Mouse (Mus musculus) frontal cortex, postnatal 14 days (tissue): ENCODE results near the gene Rap1gds1.

Experiments used
- DNase-seq, 2 experiments: peaks; one replicate each; pipeline ENCODE4 v3.0.0; 2022; ENCODE audit warnings: low spot score in 2 of 2

Gene Rap1gds1

GRCm38 (mm10) chr3:138945516-138945915 is 129.5 kb downstream of the Rap1gds1 start:
- DNase-seq, result no peak

DNA sequence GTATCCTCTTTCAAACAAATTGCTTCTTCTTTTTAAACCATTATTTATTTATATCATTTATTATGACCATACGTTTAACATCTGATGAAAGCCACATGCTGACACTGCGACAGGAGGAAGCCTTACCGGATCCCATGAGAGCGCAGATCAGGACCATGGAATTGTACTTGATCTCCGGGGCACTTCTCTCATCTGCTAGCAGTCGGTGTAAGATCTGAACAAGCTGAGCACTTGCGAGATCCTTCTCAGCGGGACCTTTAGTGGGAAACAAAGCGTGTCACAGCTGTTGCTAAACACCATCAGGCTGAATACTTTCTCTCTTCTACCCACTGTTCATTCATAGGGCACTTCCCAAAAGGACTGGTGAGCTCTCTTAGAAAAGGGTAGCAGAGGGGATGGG is 133.4 kb downstream of the Rap1gds1 start:
- no peak for DNase-seq

- DNase-seq, result no peak
These were observed 137.8 kb downstream of the Rap1gds1 start for GRCm38 (mm10) chr3:138937241-138937640.

- no peak for DNase-seq
These were observed 138.2 kb downstream of the Rap1gds1 start for GRCm38 (mm10) chr3:138936780-138937179.

- no peak for DNase-seq
These were observed 147.6 kb downstream of the Rap1gds1 start for GRCm38 (mm10) chr3:138927437-138927836.

DNA sequence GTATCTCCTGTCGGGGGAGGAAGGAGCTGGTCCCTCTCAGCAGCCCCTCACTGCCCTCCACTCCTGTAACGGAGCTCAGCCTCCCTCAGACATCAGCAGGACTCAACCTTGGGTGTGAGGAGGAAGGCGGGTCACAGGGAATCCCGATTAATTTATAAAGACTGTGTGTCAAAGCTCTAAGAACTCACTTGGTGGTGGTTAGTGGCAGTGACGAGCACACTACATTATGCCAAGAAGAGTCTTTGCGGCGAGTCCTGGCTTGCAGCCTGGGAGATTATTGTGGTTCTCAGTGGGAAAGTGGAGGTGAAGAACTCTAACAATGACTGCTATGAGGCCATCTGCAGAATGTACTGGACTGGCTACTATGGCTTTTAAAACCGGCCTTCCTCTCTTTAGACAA is 148.8 kb downstream of the Rap1gds1 start:
- no peak for DNase-seq

DNA sequence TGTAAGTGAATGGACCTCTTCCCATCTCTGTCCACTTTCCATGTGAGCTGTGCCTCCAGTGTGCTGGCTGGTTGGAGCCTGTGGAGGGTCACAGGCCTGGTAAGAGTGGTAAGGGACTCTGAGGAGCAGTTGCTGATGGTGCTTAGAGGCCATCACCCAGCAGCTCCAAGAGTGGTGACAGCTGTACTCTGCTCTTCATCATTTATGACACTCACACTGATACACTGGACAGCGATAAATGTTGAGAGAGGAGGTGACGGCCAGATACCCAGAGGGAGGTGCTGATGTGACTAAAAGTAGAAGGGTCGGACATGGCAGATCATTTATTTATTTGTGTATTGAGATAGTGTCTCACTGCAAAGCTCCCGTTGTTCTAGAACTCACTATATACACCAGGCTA is 156.8 kb downstream of the Rap1gds1 start:
- no peak for DNase-seq

- no peak for DNase-seq
These were observed 158.0 kb downstream of the Rap1gds1 start for GRCm38 (mm10) chr3:138917016-138917415.

DNA sequence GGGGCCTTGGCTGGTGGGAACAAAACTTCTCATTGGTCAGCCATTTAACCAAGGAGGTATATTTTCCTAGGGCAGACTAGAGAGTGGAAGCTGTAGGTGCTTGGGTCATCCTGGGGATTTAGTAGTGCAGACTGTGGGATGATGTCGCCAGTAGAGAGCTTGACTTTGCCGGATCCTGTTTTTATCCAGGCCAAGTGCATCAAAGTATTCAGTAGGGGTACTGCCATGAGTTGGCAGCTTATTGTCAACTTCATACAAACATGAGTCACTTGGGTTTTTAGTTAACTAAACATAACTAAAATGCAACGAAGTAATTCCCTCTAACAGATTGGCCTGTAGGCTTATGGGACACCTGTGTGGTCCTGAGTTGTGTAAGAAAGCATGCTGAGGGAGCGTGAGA is 158.4 kb downstream of the Rap1gds1 start:
- DNase-seq, result no peak

DNA sequence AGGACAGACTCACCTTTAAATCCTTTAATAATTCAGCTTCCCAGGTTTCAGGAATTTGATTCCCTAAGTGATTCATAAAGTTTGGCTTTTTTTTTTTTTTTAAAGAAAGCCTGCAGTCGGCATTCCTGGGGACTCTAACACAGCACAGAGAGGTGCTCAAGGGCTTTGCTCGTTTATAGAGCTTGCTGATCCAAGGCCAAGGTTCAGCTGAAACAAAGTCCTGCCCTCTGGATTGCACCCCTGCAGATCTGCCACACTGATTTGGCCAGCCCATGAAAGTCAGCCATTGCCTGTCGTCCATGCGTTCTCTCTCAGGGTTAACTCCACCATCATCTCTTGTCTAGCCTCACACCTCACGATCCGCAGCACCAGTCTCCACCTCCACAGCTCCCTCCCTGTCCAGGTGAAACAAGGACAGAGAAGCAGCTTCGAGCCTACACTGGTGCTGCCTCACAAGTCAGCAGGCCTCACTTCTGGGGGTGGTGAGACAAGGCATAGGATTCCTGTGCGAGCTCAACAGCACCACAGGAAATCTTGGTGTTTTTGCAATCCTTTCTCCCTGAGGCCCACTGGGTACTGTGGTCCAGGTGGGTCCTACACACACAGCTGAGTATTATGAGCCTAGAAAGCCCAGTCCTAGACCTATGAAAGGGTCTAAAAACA is 160.2 kb downstream of the Rap1gds1 start:
- DNase-seq, result no peak

- DNase-seq, result no peak
These were observed 162.5 kb downstream of the Rap1gds1 start for GRCm38 (mm10) chr3:138912504-138912903.

DNA sequence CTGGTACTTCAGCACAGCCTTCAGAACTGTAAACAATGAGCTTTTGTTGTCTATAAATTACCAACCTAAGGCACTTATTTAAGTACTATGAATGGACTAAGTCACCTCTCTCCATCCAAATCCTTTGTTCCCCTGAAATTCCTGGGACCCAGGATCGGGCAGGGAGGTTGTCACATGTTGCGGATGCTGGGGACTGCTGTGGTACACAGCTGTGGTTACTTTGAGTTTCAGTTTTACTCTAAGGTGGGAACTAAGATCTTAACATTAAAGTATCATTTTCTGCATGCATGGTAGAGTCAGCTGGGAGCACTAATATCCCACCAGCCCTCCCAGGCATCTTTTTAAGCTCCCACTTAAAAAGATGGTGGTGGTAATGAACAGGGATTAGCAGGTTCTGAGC is 165.7 kb downstream of the Rap1gds1 start:
- no peak for DNase-seq

- peak; percentile 43 to 70 for DNase-seq
These were observed 168.7 kb downstream of the Rap1gds1 start for GRCm38 (mm10) chr3:138906112-138906880.

- peak in 1 of 2 experiments; percentile 21 for DNase-seq
These were observed 169.3 kb downstream of the Rap1gds1 start for GRCm38 (mm10) chr3:138905678-138906077.

DNA sequence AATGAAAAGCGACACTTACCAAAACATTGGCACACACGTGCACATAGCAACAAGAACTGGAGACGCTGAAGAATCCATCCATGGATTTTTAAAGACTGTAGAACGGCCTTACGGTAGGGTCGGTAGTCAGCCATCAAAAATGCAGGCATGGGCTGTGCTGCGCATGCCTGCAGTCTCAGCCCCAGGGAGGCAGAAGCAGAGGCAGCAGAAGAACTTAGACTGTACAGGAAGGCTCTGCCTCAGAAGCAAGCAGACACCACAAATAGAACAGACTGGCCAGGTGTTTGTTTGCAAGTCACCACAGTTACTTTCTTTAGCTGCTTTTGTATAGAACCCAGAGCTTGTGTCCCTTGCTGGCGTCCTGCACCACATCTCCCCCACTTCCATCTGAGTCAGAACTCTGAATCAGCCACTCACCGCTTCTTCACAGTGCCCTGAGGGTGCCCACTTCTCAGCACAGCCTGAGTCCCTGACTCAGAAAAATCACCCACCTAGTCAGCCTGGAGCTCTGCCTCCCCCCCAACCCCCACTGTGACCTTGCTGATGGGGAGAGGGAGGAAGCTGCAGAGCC is 174.3 kb downstream of the Rap1gds1 start:
- no peak for DNase-seq

GRCm38 (mm10) chr3:138898055-138898454 is 176.9 kb downstream of the Rap1gds1 start:
- DNase-seq, result no peak

- DNase-seq, result no peak
These were observed 177.5 kb downstream of the Rap1gds1 start for GRCm38 (mm10) chr3:138897500-138897899.

GRCm38 (mm10) chr3:138893520-138893919 is 181.5 kb downstream of the Rap1gds1 start:
- DNase-seq, result no peak

- no peak for DNase-seq
These were observed 185.2 kb downstream of the Rap1gds1 start for GRCm38 (mm10) chr3:138889769-138890295.

DNA sequence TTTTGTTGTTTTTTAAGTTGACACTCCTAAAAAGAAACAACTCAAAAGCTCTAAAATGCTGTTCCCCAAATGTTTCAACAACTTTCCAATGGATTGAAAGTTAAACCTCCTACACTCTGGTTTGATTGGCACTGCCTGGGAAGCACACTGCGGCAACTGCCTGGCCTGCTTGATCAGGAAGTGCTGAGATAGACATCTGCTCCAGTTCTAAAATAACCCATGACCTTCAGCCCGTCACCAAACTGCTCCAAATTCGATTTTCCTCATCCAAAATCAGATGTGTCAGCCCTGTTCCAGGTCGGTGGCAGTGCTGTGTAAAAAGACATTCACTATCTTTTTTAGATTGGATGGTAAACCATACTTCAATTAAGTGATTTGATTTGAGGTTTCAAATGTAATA is 185.8 kb downstream of the Rap1gds1 start:
- no peak for DNase-seq

DNA sequence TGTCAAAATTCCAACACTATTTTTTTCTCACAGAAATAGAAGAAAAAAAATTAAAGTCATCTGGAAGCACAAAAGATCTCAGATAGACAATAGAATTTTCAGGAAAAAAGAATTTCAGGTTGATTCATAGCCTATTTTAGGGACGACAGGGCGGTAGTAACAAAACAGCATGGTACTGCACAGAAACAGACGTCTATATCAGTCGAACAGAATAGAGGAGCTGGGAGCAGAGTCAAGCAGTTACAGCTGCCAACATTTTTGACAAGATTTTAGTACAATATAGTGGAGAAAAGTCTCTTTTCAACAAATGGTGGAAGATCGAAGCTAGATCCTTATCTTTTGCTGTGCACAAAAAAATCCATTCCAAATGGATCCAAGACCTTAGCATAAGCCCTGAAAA is 188.9 kb downstream of the Rap1gds1 start:
- no peak for DNase-seq

DNA sequence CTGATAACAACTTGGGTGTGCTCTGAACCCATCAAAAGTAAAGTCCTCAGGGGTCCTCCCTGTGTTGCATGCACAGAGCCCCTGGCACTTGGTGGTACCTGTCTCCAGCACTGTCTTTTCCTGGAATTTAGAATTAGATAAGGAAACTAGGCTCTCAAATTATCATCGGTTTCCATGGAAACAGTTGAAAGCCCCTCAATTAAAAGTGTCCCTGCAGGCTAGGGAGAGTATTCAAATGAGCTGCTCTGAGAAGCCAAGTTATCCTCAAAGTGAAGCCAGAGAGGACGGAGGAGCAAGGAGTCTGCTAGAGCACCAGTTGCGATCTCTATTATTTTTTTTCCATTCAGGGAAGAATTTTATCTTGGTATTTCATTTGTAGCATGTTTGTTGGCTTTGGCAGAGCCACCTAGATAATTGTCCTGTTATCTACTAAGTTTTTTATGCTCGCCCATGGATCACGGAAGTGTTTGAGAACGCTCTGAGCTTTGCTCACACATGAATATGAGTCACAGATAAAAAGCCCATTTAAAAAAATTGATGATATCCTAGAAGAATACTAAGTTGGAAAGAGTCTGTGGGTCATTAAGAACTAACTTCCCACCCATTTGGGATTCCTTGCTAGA is 193.2 kb downstream of the Rap1gds1 start:
- no peak for DNase-seq
